Mouse (Mus musculus) embryonic fibroblast, embryonic 13.5 days (primary cell): ENCODE results near the gene Btnl2. TPM values are rescaled to one million over a fixed set of nuclear protein-coding genes. Genes with fewer than 3 reads are reported as not detected.
"Not testable (repeated sequence)": the region's sequence is repeated elsewhere in the genome, so short reads cannot be mapped to it uniquely, and the experiment has no call there.

Source experiments
- H3K27ac ChIP-seq: 2 replicates; pipeline ENCODE4 v1.5.1; 2012; ENCODE audit warnings: low read length, control low read depth, inconsistent platforms; ENCODE audit not compliant: insufficient read depth
- H3K4me1 ChIP-seq: 2 replicates; pipeline ENCODE4 v1.6.1; 2011; ENCODE audit warnings: low read length; ENCODE audit not compliant: control insufficient read depth, insufficient read depth
- H3K4me3 ChIP-seq: 2 replicates; pipeline ENCODE4 v1.5.1; 2011; ENCODE audit warnings: mild to moderate bottlenecking, control low read depth, low read length; ENCODE audit not compliant: insufficient read depth
- CTCF ChIP-seq: IDR thresholded peaks from 2 replicates; pipeline ENCODE4 v1.5.1; 2011; ENCODE audit warnings: mild to moderate bottlenecking, control low read depth, low read length, moderate library complexity, borderline replicate concordance; ENCODE audit not compliant: insufficient read depth
- POLR2A ChIP-seq: IDR thresholded peaks from 2 replicates; pipeline ENCODE4 v1.6.1; 2011; ENCODE audit warnings: low read depth, mild to moderate bottlenecking, control low read depth, low read length, moderate library complexity
- polyA plus RNA-seq: library from polyadenylated mRNA; stranded (reverse); fragments of >200 nt; gene quantifications from 2 replicates; pipeline ENCODE4 v1.2.4, GENCODE M21; 2011; ENCODE audit warnings: low read depth; ENCODE audit not compliant: missing spikeins, insufficient read length

Btnl2 gene
- not detected in 2 replicates for polyA plus RNA-seq

- Histone ChIP-seq H3K4me1 (no peaks in the 10 kb centered on the region), H3K27ac (no peak within 1 kb of the TSS), H3K4me3 (no peak within 1 kb of the TSS)
- TF ChIP-seq POLR2A (no peak), CTCF (no peak)
These were observed at the start of gene Btnl2 for GRCm38 (mm10) chr17:34354539-34354938. TSS of gene Btnl2 (plus strand) at chr17:34354822.

GRCm38 (mm10) chr17:34305380-34306030, 49.1 kb upstream of the Btnl2 start, which contains the start of gene H2-Eb1:
TSS of gene H2-Eb1 (plus strand) at chr17:34305867.
- no peak within 1 kb of the TSS for H3K4me3 ChIP-seq
- TF ChIP-seq POLR2A (no peak), CTCF (no peak)
- no peak within 1 kb of the TSS for H3K27ac ChIP-seq
- H3K4me1 ChIP-seq: no peaks in the 10 kb centered on the region

DNA sequence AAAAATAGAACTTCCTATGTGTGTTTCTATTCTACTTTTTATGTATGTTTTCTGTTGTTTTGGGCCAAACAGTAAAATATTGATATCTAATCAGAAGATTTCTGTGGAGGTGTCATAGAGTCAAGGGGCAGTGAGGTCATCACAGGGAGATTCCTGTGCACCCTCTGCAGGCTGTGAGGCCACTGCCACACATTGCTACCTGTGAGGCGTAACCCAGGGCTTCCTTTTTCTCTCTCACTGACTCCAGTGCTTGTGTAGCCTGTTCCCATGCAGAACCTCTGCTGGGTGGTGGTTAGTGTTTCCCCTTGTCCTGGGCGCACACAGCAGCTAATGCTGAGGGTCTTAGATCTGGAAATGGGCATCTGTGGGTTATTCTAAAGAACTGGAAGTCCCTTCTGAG, 48.2 kb upstream of the Btnl2 start:
- no peak overlapping the region for H3K27ac ChIP-seq
- TF ChIP-seq POLR2A (no peak), CTCF (no peak)
- no peaks in the 10 kb centered on the region for H3K4me1 ChIP-seq
- no peak overlapping the region for H3K4me3 ChIP-seq

- no peak for TF ChIP-seq CTCF
- TF ChIP-seq POLR2A: no peak
- H3K4me1 ChIP-seq: no peaks in the 10 kb centered on the region
- H3K4me3 ChIP-seq: no peak overlapping the region
These were observed 47.4 kb upstream of the Btnl2 start for GRCm38 (mm10) chr17:34307216-34307615.

GRCm38 (mm10) chr17:34308161-34308560, 46.5 kb upstream of the Btnl2 start:
- Histone ChIP-seq H3K4me3 (no peak overlapping the region), H3K4me1 (no peaks in the 10 kb centered on the region), H3K27ac (no peak overlapping the region)
- no peak for TF ChIP-seq CTCF
- no peak for TF ChIP-seq POLR2A

More at GRCm38 (mm10) chr17:34307216-34307615, 47.4 kb upstream of the Btnl2 start:
- H3K27ac ChIP-seq: no peak overlapping the region

DNA sequence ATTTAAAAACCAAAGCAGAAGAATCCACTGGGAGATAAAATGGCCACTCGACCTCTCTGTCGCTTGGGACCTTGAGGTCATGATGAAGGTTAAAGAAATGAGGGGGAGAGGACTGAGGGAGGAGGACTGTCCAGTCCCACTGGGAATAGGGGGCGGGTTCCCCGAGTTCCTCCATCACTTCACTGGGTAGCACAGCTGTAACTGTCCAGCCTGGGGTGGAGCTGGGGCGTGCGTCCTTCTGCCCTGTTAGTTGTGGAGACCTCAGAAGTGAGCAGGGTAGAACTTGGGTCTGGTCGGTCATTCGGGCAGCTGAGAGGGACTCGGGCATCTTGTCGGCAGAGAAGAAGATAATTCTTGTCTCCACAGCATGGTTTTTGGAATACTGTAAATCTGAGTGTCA, 45.4 kb upstream of the Btnl2 start:
- H3K4me3 ChIP-seq: peak overlapping the region; percentile 57
- TF ChIP-seq CTCF: no peak
- TF ChIP-seq POLR2A: no peak
- no peaks in the 10 kb centered on the region for H3K4me1 ChIP-seq
- no peak overlapping the region for H3K27ac ChIP-seq

- no peak for TF ChIP-seq CTCF
- peak; percentile 76 for TF ChIP-seq POLR2A
- Histone ChIP-seq H3K4me1 (no peaks in the 10 kb centered on the region), H3K27ac (no peak overlapping the region), H3K4me3 (peak overlapping the region; percentile 57)
These were observed 44.8 kb upstream of the Btnl2 start for GRCm38 (mm10) chr17:34309683-34310385.

GRCm38 (mm10) chr17:34310526-34310925, 44.1 kb upstream of the Btnl2 start:
- H3K4me3 ChIP-seq, H3K4me1 ChIP-seq, H3K27ac ChIP-seq: not testable (repeated sequence)

DNA sequence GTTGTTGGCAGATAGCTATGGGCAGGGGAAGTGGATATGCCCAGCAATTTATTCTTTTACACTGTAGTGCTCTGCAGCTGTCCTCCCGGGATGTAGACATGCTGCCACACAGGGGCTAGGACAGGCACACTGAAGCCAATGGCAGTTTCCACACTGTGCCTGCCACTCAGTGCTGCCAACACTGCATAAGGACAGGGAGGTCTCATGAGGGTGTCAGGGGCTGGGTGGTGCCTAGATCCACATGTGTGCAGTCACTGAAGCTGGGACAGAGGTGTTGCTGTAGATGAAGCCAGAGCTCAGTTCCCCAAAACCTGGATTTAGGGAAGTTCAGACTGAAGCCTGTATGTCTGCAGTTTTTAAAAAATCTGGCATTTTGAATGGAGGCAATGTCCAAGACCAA, 42.4 kb upstream of the Btnl2 start:
- H3K4me1 ChIP-seq: no peaks in the 10 kb centered on the region
- H3K27ac ChIP-seq: no peak overlapping the region
- no peak overlapping the region for H3K4me3 ChIP-seq
- TF ChIP-seq CTCF (no peak), POLR2A (no peak)

- Histone ChIP-seq H3K27ac (no peak overlapping the region), H3K4me1 (no peaks in the 10 kb centered on the region), H3K4me3 (no peak overlapping the region)
- no peak for TF ChIP-seq POLR2A
- peak; percentile 98 for TF ChIP-seq CTCF
These were observed 41.2 kb upstream of the Btnl2 start for GRCm38 (mm10) chr17:34313393-34313792.

GRCm38 (mm10) chr17:34314286-34314685, 40.3 kb upstream of the Btnl2 start:
- Histone ChIP-seq H3K4me1 (no peaks in the 10 kb centered on the region), H3K4me3 (no peak overlapping the region), H3K27ac (no peak overlapping the region)
- TF ChIP-seq POLR2A: no peak
- no peak for TF ChIP-seq CTCF
